Mouse (Mus musculus): ENCODE results near the gene Tmem165. TPM values are rescaled to one million over a fixed set of nuclear protein-coding genes. Genes with fewer than 3 reads are reported as not detected.

Tmem165 gene
- polyA plus RNA-seq, 1 experiment from 2014 or later, result 110 TPM

DNA sequence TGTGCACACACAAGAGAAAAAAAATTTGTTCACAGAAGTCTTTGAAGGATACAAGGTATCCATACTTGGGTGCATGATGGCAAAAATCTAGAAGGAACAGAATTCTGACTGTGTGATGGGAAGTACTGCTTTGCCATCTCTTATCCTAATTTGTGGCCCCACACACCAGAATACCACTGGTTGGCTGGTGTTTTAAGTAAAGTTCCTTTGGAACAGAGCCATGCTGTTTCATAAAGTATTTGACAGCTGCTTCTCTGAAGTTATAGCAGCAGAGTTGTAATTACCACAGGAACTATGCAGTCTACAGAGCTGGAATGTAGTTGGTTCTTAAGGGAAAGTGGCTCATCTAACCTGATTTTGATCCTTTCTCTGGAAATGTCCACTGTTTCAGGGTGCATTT is 9.4 kb downstream of the Tmem165 start:
- Histone ChIP-seq H3K36me3 (ENCODE audit: control insufficient read depth, insufficient read depth, low read length) (peaks cover 27% of the 10 kb centered on the region), H3K9ac (ENCODE audit: low read length) (no peak overlapping the region), H3K4me2 (ENCODE audit: low read length) (no peak overlapping the region), H3K27ac (ENCODE audit: low read depth) (no peak overlapping the region), H3K9me3 (ENCODE audit: control insufficient read depth, low read length) (no peaks in the 10 kb centered on the region), H3K4me1 (replicated peaks; ENCODE audit: control insufficient read depth, insufficient read depth, low read length) (no peaks in the 10 kb centered on the region), H3K27me3 (replicated peaks; ENCODE audit: control insufficient read depth, insufficient read depth, low read length) (no peaks in the 10 kb centered on the region), H3K4me3 (ENCODE audit: low read depth, low read length) (no peak overlapping the region)
- DNase-seq (ENCODE audit: low spot score) (no peak), ATAC-seq (replicated peaks; ENCODE audit: low FRiP score, low TSS enrichment, low read depth) (no peak)

DNA sequence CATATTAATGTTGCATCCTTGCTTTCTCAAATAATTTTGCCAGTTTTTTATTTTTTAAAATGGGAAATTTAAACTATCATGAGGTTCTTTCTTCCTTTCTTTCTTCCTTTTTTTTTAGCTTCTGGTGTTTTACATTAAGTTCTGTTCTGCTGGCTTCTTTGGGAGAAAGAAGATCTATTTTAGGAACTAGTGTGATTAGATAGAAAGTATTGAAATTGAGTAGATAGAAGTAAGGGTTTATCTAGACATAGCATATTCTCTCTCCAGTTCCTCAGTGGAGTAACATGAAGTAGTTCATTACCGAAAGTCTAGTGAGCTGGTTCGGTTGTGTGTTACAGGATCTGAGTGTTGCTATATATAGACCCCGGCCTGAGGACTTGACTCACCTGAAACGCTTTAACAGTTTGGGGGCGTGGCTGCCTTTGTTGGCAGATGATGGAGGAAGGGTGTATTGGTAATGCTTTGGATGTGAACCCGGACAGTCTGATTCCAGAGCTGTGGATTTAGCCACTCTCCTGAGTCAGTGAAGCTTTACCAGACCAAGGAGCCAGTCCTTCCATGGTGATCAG is 10.8 kb downstream of the Tmem165 start:
- 82% methylated on average over 6 of the region's 6 CpGs for WGBS
- DNase-seq (ENCODE audit: low spot score) (no peak), ATAC-seq (replicated peaks; ENCODE audit: low FRiP score, low TSS enrichment, low read depth) (no peak)
- Histone ChIP-seq H3K9ac (ENCODE audit: low read length) (no peak overlapping the region), H3K27me3 (replicated peaks; ENCODE audit: control insufficient read depth, insufficient read depth, low read length) (no peaks in the 10 kb centered on the region), H3K4me3 (ENCODE audit: low read depth, low read length) (no peak overlapping the region), H3K27ac (ENCODE audit: low read depth) (no peak overlapping the region), H3K9me3 (ENCODE audit: control insufficient read depth, low read length) (no peaks in the 10 kb centered on the region), H3K4me2 (ENCODE audit: low read length) (no peak overlapping the region), H3K36me3 (ENCODE audit: control insufficient read depth, insufficient read depth, low read length) (peaks cover 30% of the 10 kb centered on the region), H3K4me1 (replicated peaks; ENCODE audit: control insufficient read depth, insufficient read depth, low read length) (no peaks in the 10 kb centered on the region)

DNA sequence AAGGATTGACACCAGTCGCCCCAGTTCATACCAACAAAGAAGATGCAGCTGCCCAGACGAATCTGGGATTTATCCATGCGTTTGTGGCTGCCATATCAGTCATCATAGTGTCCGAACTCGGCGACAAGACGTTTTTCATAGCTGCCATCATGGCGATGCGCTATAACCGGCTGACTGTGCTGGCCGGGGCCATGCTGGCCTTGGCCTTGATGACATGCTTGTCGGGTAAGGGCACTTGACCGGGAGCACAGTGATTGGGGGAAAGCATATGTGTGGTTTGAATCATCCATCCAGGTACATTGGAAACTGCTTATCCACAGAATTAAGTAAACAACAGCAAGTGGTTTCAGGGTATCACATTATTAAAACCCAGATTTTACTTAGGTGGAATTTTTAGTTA is 15.7 kb downstream of the Tmem165 start:
- DNase-seq (ENCODE audit: low spot score), result no peak
- Histone ChIP-seq H3K4me2 (ENCODE audit: low read length) (no peak overlapping the region), H3K9ac (ENCODE audit: low read length) (no peak overlapping the region), H3K9me3 (ENCODE audit: control insufficient read depth, low read length) (no peaks in the 10 kb centered on the region), H3K27me3 (replicated peaks; ENCODE audit: control insufficient read depth, insufficient read depth, low read length) (no peaks in the 10 kb centered on the region), H3K36me3 (ENCODE audit: control insufficient read depth, insufficient read depth, low read length) (peaks cover 60% of the 10 kb centered on the region), H3K27ac (ENCODE audit: low read depth) (no peak overlapping the region), H3K4me1 (replicated peaks; ENCODE audit: control insufficient read depth, insufficient read depth, low read length) (no peaks in the 10 kb centered on the region), H3K4me3 (ENCODE audit: low read depth, low read length) (no peak overlapping the region)
- 94% methylated on average over 13 of the region's 13 CpGs for WGBS
- no peak for ATAC-seq (replicated peaks; ENCODE audit: low FRiP score, low TSS enrichment, low read depth)

DNA sequence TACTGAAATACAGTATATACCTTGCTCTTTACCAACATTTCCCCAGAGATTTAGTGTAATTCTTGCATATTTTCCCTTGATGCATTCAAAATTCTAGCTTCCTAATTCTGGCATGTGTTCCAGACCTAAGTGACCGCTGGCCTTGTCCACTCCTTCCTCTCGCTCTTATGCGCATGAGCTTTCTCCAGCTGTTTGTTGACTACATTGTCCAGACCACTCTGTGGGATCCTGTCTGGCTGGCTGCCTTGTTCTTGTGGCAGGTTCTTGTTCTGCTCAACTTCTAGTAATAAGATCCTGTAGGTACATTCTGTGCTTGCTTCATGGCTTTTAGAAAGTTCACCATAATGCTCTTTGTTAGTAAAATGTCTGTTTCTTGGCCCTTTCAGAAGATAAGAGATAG is 19.5 kb downstream of the Tmem165 start:
- no peak overlapping the region for H3K9ac ChIP-seq (ENCODE audit: low read length)
- no peaks in the 10 kb centered on the region for H3K4me1 ChIP-seq (replicated peaks; ENCODE audit: control insufficient read depth, insufficient read depth, low read length)
- H3K27ac ChIP-seq (ENCODE audit: low read depth), result no peak overlapping the region
- no peak overlapping the region for H3K4me2 ChIP-seq (ENCODE audit: low read length)
- ATAC-seq (replicated peaks; ENCODE audit: low FRiP score, low TSS enrichment, low read depth) (no peak), DNase-seq (ENCODE audit: low spot score) (no peak)
- peaks cover 84% of the 10 kb centered on the region for H3K36me3 ChIP-seq (ENCODE audit: control insufficient read depth, insufficient read depth, low read length)
- 79% methylated on average over 3 of the region's 3 CpGs for WGBS
- no peaks in the 10 kb centered on the region for H3K27me3 ChIP-seq (replicated peaks; ENCODE audit: control insufficient read depth, insufficient read depth, low read length)
- no peak overlapping the region for H3K4me3 ChIP-seq (ENCODE audit: low read depth, low read length)
- no peaks in the 10 kb centered on the region for H3K9me3 ChIP-seq (ENCODE audit: control insufficient read depth, low read length)

DNA sequence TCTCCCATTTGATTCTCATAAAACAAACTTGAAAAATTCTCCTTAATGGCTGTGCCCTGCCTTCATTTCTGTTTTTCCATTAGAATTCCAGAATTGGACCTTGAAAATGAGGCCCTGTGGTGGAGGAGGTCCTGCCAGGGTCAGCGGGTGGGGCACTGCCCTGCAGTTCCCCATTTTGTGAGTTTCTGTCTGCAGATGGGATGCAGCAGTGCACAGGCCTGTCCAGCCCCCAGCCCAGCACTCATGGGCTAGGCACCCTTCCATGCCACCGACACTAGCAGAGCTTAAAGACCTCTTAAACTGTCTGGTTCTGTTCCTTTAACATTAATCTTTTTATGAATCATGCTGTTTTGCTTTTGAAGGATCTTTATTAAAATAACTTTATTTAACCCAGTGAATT is 22.2 kb downstream of the Tmem165 start:
- Histone ChIP-seq H3K27me3 (replicated peaks; ENCODE audit: control insufficient read depth, insufficient read depth, low read length) (no peaks in the 10 kb centered on the region), H3K4me3 (ENCODE audit: low read depth, low read length) (no peak overlapping the region), H3K27ac (ENCODE audit: low read depth) (no peak overlapping the region), H3K9me3 (ENCODE audit: control insufficient read depth, low read length) (no peaks in the 10 kb centered on the region), H3K4me2 (ENCODE audit: low read length) (no peak overlapping the region), H3K36me3 (ENCODE audit: control insufficient read depth, insufficient read depth, low read length) (peaks cover 92% of the 10 kb centered on the region), H3K9ac (ENCODE audit: low read length) (no peak overlapping the region), H3K4me1 (replicated peaks; ENCODE audit: control insufficient read depth, insufficient read depth, low read length) (no peaks in the 10 kb centered on the region)
- no peak for ATAC-seq (replicated peaks; ENCODE audit: low FRiP score, low TSS enrichment, low read depth)
- no peak for DNase-seq (ENCODE audit: low spot score)
- 87% methylated on average over 2 of the region's 2 CpGs for WGBS

DNA sequence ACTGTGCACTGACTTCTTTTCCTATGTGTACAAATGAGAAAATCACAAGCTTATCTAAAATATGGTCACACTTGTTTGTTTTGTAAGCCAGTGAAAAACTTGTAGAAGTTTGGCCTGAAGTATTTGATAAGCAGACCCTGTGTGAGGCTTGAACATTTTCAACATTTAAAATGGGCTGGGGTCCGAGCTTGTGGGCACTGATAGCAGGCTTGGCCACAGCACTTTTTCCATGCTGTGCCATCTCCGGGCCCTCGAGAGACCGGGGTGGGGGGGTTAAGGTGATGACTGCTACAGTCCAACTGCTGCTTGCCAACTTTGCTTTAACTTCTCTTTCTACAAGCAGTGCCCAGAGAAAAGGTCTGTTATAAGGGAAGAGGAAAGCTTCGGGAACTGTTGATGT is 24.4 kb downstream of the Tmem165 start:
- Histone ChIP-seq H3K27ac (ENCODE audit: low read depth) (no peak overlapping the region), H3K4me3 (ENCODE audit: low read depth, low read length) (no peak overlapping the region), H3K36me3 (ENCODE audit: control insufficient read depth, insufficient read depth, low read length) (peaks cover 94% of the 10 kb centered on the region), H3K4me1 (replicated peaks; ENCODE audit: control insufficient read depth, insufficient read depth, low read length) (no peaks in the 10 kb centered on the region), H3K9ac (ENCODE audit: low read length) (no peak overlapping the region), H3K4me2 (ENCODE audit: low read length) (no peak overlapping the region), H3K27me3 (replicated peaks; ENCODE audit: control insufficient read depth, insufficient read depth, low read length) (no peaks in the 10 kb centered on the region), H3K9me3 (ENCODE audit: control insufficient read depth, low read length) (no peaks in the 10 kb centered on the region)
- ATAC-seq (replicated peaks; ENCODE audit: low FRiP score, low TSS enrichment, low read depth), result no peak
- WGBS, result 89% methylated on average over 5 of the region's 5 CpGs
- DNase-seq (ENCODE audit: low spot score), result no peak

DNA sequence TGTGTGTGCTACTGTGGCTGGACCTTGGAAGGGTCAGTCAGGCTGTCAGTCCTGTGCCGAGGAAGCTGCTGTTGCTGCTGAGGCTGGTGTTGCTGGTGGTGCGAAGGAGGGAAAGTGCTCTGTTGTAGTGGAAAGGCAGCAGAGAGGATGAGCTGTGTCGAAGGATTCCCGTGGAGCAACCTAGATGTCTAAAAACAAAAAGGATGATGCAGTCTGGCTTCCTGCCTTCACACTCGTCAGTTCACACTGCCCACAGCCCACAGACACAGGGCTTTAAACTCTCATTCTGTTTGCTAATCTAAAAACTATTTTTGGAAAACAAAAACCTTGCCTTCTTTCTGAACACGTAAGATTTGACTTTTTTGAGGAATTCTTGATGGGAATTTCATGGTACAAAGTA is 33.0 kb downstream of the Tmem165 start:
- H3K4me3 ChIP-seq (ENCODE audit: low read depth, low read length), result no peak overlapping the region
- no peak overlapping the region for H3K4me2 ChIP-seq (ENCODE audit: low read length)
- H3K4me1 ChIP-seq (replicated peaks; ENCODE audit: control insufficient read depth, insufficient read depth, low read length), result no peaks in the 10 kb centered on the region
- peaks cover 37% of the 10 kb centered on the region for H3K36me3 ChIP-seq (ENCODE audit: control insufficient read depth, insufficient read depth, low read length)
- H3K9me3 ChIP-seq (ENCODE audit: control insufficient read depth, low read length), result no peaks in the 10 kb centered on the region
- no peaks in the 10 kb centered on the region for H3K27me3 ChIP-seq (replicated peaks; ENCODE audit: control insufficient read depth, insufficient read depth, low read length)
- no peak overlapping the region for H3K9ac ChIP-seq (ENCODE audit: low read length)
- DNase-seq (ENCODE audit: low spot score) (no peak), ATAC-seq (replicated peaks; ENCODE audit: low FRiP score, low TSS enrichment, low read depth) (no peak)
- 80% methylated on average over 6 of the region's 6 CpGs for WGBS
- H3K27ac ChIP-seq (ENCODE audit: low read depth), result no peak overlapping the region

DNA sequence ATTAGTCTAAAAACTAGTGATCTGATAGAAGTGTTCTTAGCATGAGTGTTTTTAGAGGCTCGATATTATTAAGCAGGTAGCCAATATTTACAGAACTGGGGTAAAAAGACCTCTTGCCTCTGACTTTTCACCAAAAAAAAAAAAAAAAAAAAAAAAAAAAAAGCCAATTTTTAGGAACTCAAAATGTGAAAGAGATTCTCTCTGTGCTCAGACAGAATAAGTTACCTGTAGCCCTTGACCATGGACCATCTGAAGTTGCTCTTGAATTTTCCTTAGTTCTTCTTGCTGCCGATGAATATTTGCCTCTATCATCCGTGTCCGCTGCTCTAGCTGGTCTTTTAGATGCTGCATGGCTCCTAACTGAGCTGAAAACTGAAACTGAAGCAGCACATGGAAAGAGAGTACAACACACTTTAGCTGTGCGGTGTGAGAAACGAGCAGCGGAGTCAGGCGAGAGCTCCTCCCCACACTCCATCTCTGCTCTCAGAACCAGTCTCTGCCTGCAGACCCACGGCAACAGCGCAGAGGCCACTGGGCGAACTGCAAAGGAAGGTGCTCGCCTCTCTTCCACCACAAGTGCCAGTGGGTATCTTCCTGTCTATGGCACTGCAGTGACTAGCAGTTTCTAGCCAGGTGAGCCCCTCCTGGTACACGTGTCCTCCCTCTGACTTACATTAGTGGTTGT is 47.6 kb downstream of the Tmem165 start:
- ATAC-seq (replicated peaks; ENCODE audit: low FRiP score, low TSS enrichment, low read depth) (no peak), DNase-seq (ENCODE audit: low spot score) (no peak)
- Histone ChIP-seq H3K4me3 (ENCODE audit: low read depth, low read length) (no peak overlapping the region), H3K4me2 (ENCODE audit: low read length) (no peak overlapping the region), H3K9me3 (ENCODE audit: control insufficient read depth, low read length) (no peaks in the 10 kb centered on the region), H3K27ac (ENCODE audit: low read depth) (no peak overlapping the region), H3K27me3 (replicated peaks; ENCODE audit: control insufficient read depth, insufficient read depth, low read length) (no peaks in the 10 kb centered on the region), H3K4me1 (replicated peaks; ENCODE audit: control insufficient read depth, insufficient read depth, low read length) (no peaks in the 10 kb centered on the region), H3K9ac (ENCODE audit: low read length) (no peak overlapping the region), H3K36me3 (ENCODE audit: control insufficient read depth, insufficient read depth, low read length) (peaks cover 73% of the 10 kb centered on the region)
- 93% methylated on average over 13 of the region's 13 CpGs for whole genome bisulfite sequencing

DNA sequence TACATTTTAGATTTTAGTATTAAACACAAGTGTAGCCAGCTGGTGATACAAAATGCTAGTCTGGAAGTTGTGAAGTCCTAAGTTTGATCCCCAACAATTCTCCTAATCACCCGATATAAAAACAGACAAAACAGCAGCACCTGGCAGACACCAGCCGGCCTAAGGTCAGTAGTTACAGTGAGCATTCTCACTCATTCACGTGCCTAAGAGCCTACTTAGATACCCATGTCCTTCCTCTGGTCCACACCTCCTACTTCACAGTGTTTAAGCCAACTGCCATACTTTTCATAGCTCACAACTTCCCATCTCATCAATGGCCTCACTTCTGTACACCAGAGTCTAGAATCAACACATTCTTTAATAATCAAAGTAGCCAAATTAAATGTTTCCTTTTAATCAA is 59.6 kb downstream of the Tmem165 start:
- Histone ChIP-seq H3K36me3 (ENCODE audit: control insufficient read depth, insufficient read depth, low read length) (peaks cover 43% of the 10 kb centered on the region), H3K4me3 (ENCODE audit: low read depth, low read length) (no peak overlapping the region), H3K27me3 (replicated peaks; ENCODE audit: control insufficient read depth, insufficient read depth, low read length) (no peaks in the 10 kb centered on the region), H3K9ac (ENCODE audit: low read length) (no peak overlapping the region), H3K4me2 (ENCODE audit: low read length) (no peak overlapping the region), H3K4me1 (replicated peaks; ENCODE audit: control insufficient read depth, insufficient read depth, low read length) (no peaks in the 10 kb centered on the region), H3K9me3 (ENCODE audit: control insufficient read depth, low read length) (no peaks in the 10 kb centered on the region), H3K27ac (ENCODE audit: low read depth) (no peak overlapping the region)
- WGBS, result 84% methylated on average over 3 of the region's 3 CpGs
- ATAC-seq (replicated peaks; ENCODE audit: low FRiP score, low TSS enrichment, low read depth) (no peak), DNase-seq (ENCODE audit: low spot score) (no peak)

Data from intestine, embryonic 14.5 days (tissue).